ENCODE assay signal across 11 mouse cellular contexts in genomic region chr4:62640496-62641229, GRCm38 (mm10).
DNase-seq lines count a peak whose midpoint lies in the region; ATAC-seq and TF ChIP-seq lines count a peak whose summit lies in the region.
"Had no signal": no experiment of that assay in that cellular context is flagged by ENCODE, and none has a peak within 500 bp of the region (broad histone marks: within the 10 kb centered on the region; RNA-seq: fewer than 3 reads in every experiment).

No protein-coding gene starts in this region.

- 54% methylated on average over 15 of the region's 15 CpGs for WGBS in heart, postnatal 0 days
- WGBS in midbrain, embryonic 14.5 days, result 80% methylated on average over 15 of the region's 15 CpGs
- WGBS in midbrain, embryonic 11.5 days, result 71% methylated on average over 15 of the region's 15 CpGs
- WGBS in limb, embryonic 10.5 days, result 64% methylated on average over 15 of the region's 15 CpGs
- 50% methylated on average over 15 of the region's 15 CpGs for WGBS in stomach, embryonic 16.5 days

- no peak for DNase-seq in heart, postnatal 0 days (ENCODE audit: low spot score)
- DNase-seq in heart, postnatal 25 days (ENCODE audit: low spot score), result no peak
- DNase-seq in midbrain, embryonic 14.5 days, result no peak
- DNase-seq in midbrain, embryonic 11.5 days (ENCODE audit: low spot score, missing footprints), result no peak
- DNase-seq in limb, embryonic 10.5 days (ENCODE audit: low spot score), result no peak
- DNase-seq in urinary bladder, postnatal 10 days (ENCODE audit: low spot score), result no peak
- DNase-seq in adrenal gland, adult 18-20 months (ENCODE audit: low spot score in 2 of 2), result no peak
- DNase-seq: adrenal gland, adult 2 months; cerebellum, postnatal 36 days; thymus, postnatal 25 days had no signal

- peak; percentile 19 for ATAC-seq in heart, postnatal 0 days (ENCODE audit: insufficient read depth, low read depth)
- ATAC-seq in midbrain, embryonic 14.5 days (ENCODE audit: low FRiP score, low TSS enrichment), result no peak
- no peak for ATAC-seq in midbrain, embryonic 11.5 days (ENCODE audit: low FRiP score)
- no peak for ATAC-seq in stomach, embryonic 16.5 days (ENCODE audit: insufficient read depth, low FRiP score)

- TF ChIP-seq EP300 in heart, postnatal 0 days (IDR thresholded peaks at IDR 0.05; ENCODE audit: low read depth), result peak; percentile 25; the same call in 1 of the 2 replicates

- H3K36me3 ChIP-seq in heart, postnatal 0 days (replicated peaks; ENCODE audit: control insufficient read depth, insufficient read depth, low read length), result peaks cover 29% of the 10 kb centered on the region
- H3K36me3 ChIP-seq in midbrain, embryonic 14.5 days (ENCODE audit: control insufficient read depth, insufficient read depth, low read length), result no peaks in the 10 kb centered on the region; the same call in 1 of the 2 replicates
- H3K36me3 ChIP-seq in midbrain, embryonic 11.5 days (ENCODE audit: control insufficient read depth, insufficient read depth, low read length), result no peaks in the 10 kb centered on the region; the same call in 1 of the 2 replicates
- no peaks in the 10 kb centered on the region for H3K36me3 ChIP-seq in limb, embryonic 10.5 days
- no peaks in the 10 kb centered on the region for H3K36me3 ChIP-seq in stomach, embryonic 16.5 days (ENCODE audit: control insufficient read depth, insufficient read depth, low read length)

- no peak for TF ChIP-seq CTCF in heart, postnatal 0 days (IDR thresholded peaks at IDR 0.05; ENCODE audit: low read depth)

- H3K4me2 ChIP-seq in heart, postnatal 0 days (ENCODE audit: low read depth, low read length), result no peak overlapping the region
- H3K4me2 ChIP-seq in midbrain, embryonic 14.5 days (ENCODE audit: low read length), result no peak overlapping the region
- H3K4me2 ChIP-seq in midbrain, embryonic 11.5 days, result no peak overlapping the region
- H3K4me2 ChIP-seq in stomach, embryonic 16.5 days (ENCODE audit: low read depth, low read length), result no peak overlapping the region

- peak overlapping the region; percentile 75 for H3K27ac ChIP-seq in heart, postnatal 0 days (ENCODE audit: low read depth)
- 0 out of 2 replicates have a peak overlapping the region, but pooled peaks have one; percentile 20 for H3K27ac ChIP-seq in midbrain, embryonic 14.5 days (replicated peaks; ENCODE audit: low read depth, low read length)
- H3K27ac ChIP-seq in midbrain, embryonic 11.5 days (ENCODE audit: low read depth, low read length), result no peak overlapping the region
- peak overlapping the region; percentile 33; the same call in 1 of the 2 replicates for H3K27ac ChIP-seq in limb, embryonic 10.5 days
- peak overlapping the region; percentile 14; the same call in 1 of the 2 replicates for H3K27ac ChIP-seq in stomach, embryonic 16.5 days (ENCODE audit: low read length)

- peaks cover 26% of the 10 kb centered on the region for H3K4me1 ChIP-seq in heart, postnatal 0 days (ENCODE audit: control insufficient read depth, insufficient read depth)
- no peaks in the 10 kb centered on the region for H3K4me1 ChIP-seq in midbrain, embryonic 14.5 days (ENCODE audit: control insufficient read depth, insufficient read depth, low read length)
- no peaks in the 10 kb centered on the region for H3K4me1 ChIP-seq in midbrain, embryonic 11.5 days (ENCODE audit: control insufficient read depth, insufficient read depth, low read length)
- peaks cover 52% of the 10 kb centered on the region for H3K4me1 ChIP-seq in limb, embryonic 10.5 days
- peaks cover 28% of the 10 kb centered on the region for H3K4me1 ChIP-seq in stomach, embryonic 16.5 days (ENCODE audit: control insufficient read depth, insufficient read depth, low read length)

- intact Hi-C loops in heart, postnatal 25 days (cut with DNase I), result loop anchor here (2.0 kb wide), 2 partner anchors 18 to 52 kb away; no protein-coding TSS in a partner anchor

- H3K4me3 ChIP-seq in heart, postnatal 0 days (ENCODE audit: low read depth, low read length), result no peak overlapping the region
- H3K4me3 ChIP-seq in midbrain, embryonic 14.5 days (replicated peaks; ENCODE audit: low read depth, low read length), result no peak overlapping the region
- no peak overlapping the region for H3K4me3 ChIP-seq in midbrain, embryonic 11.5 days (ENCODE audit: low read depth, low read length)
- H3K4me3 ChIP-seq in limb, embryonic 10.5 days, result no peak overlapping the region
- H3K4me3 ChIP-seq in stomach, embryonic 16.5 days (replicated peaks; ENCODE audit: low read length), result no peak overlapping the region

- no peaks in the 10 kb centered on the region for H3K9me3 ChIP-seq in heart, postnatal 0 days (replicated peaks; ENCODE audit: control insufficient read depth, low read length)
- H3K9me3 ChIP-seq in midbrain, embryonic 14.5 days (ENCODE audit: control insufficient read depth, low read length), result no peaks in the 10 kb centered on the region
- H3K9me3 ChIP-seq in midbrain, embryonic 11.5 days (ENCODE audit: control insufficient read depth, low read length), result no peaks in the 10 kb centered on the region
- no peaks in the 10 kb centered on the region for H3K9me3 ChIP-seq in limb, embryonic 10.5 days (replicated peaks)
- H3K9me3 ChIP-seq in stomach, embryonic 16.5 days (replicated peaks; ENCODE audit: control insufficient read depth, low read length), result no peaks in the 10 kb centered on the region

- no peaks in the 10 kb centered on the region for H3K27me3 ChIP-seq in heart, postnatal 0 days (ENCODE audit: control insufficient read depth, insufficient read depth, low read length)
- H3K27me3 ChIP-seq in midbrain, embryonic 14.5 days (ENCODE audit: control insufficient read depth, insufficient read depth, low read length), result no peaks in the 10 kb centered on the region
- H3K27me3 ChIP-seq in midbrain, embryonic 11.5 days (ENCODE audit: control insufficient read depth, insufficient read depth, low read length), result no peaks in the 10 kb centered on the region
- H3K27me3 ChIP-seq in limb, embryonic 10.5 days (ENCODE audit: low read depth, poor library complexity, severe bottlenecking), result no peaks in the 10 kb centered on the region
- H3K27me3 ChIP-seq in stomach, embryonic 16.5 days (ENCODE audit: control insufficient read depth, insufficient read depth, low read length), result no peaks in the 10 kb centered on the region

- no peak overlapping the region for H3K9ac ChIP-seq in heart, postnatal 0 days (replicated peaks; ENCODE audit: low read depth, low read length)
- H3K9ac ChIP-seq in midbrain, embryonic 14.5 days (replicated peaks; ENCODE audit: low read length), result no peak overlapping the region
- H3K9ac ChIP-seq in midbrain, embryonic 11.5 days (ENCODE audit: low read length), result no peak overlapping the region
- peak overlapping the region; percentile 15; the same call in 1 of the 2 replicates for H3K9ac ChIP-seq in stomach, embryonic 16.5 days (ENCODE audit: low read length)
